Mouse (Mus musculus) liver, postnatal 0 days (tissue): ENCODE results near the gene Ube2n.

Experiments
- CTCF ChIP-seq: sonication (generic); IDR thresholded peaks from 2 replicates; pipeline ENCODE4 v1.5.1; 2016; ENCODE audit warnings: antibody characterized with exemption, low read depth
- EP300 ChIP-seq: IDR thresholded peaks from 2 replicates; pipeline ENCODE4 v1.6.1; 2016; ENCODE audit warnings: antibody characterized with exemption, low read depth, mild to moderate bottlenecking

GRCm38 (mm10) chr10:95514656-95515292, at the start of gene Ube2n:
- TF ChIP-seq CTCF = no peak
- TF ChIP-seq EP300 = no peak
